Mouse (Mus musculus) mouse trophoblast stem cell (cell line): Measurements from ENCODE around the gene Plod3.

Experiments
- in situ Hi-C, 2 experiments: fragments of 300-500 bp; cut with MseI, MboI; formaldehyde crosslinking; loops; 2 replicates in 1 of 2; 3 replicates in 1 of 2; pipeline ENCODE4 v1.15.1; 2025

Plod3 gene

DNA sequence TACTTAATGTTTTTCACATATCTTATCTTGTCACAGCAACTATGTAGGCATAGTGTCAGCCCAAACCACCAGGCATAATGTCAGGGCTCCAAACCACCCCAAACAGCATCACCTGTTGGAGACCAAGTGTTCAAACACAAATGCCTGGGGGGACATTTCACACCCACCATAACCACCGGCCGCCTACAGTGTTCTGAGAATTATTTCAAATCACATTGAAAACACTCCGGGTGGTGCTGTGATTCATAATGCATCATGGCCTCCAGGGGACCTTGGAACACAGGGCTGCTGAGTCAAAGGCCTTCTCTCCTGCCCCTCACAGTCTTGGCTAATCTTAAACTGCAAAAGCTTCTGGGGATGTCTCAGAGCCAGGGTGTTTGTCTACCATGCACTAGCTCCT is 29.1 kb downstream of the Plod3 start:
- in situ Hi-C loops: no loop called here

- in situ Hi-C loops: loop anchor here in 1 of 2 experiments (10.0 kb wide), 1 partner anchor 80 kb away; no protein-coding TSS in a partner anchor
Measured at GRCm38 (mm10) chr5:137024318-137024717, 37.5 kb downstream of the Plod3 start.

- in situ Hi-C loops: loop anchor here in 1 of 2 experiments (10.0 kb wide), 1 partner anchor 80 kb away; no protein-coding TSS in a partner anchor
Measured at GRCm38 (mm10) chr5:137025132-137025531, 38.3 kb downstream of the Plod3 start.

DNA sequence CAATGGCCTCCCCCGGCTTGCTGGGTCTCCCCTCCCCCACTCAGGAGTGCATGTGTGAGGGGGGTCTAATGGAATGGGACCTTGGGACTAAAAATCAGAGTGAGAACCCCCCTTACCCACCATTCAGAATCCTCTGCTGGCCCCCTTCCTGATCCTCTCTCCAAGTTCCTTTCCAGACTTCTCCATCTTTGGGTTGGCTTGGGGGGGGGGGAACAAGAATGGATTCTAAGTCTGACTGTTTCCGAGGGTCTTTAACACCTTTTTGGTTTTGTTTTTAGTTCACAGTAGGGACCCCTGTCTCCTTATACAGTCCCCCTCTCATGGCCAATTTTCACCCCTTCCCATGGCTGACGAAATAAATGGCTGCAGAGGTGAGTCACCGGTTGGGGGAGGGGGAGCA is 39.3 kb downstream of the Plod3 start, which contains the start of gene Vgf:
TSS of gene Vgf (plus strand) at position 301 of the 400 bp plus-strand sequence.
- in situ Hi-C loops: loop anchor here in 1 of 2 experiments (10.0 kb wide), 1 partner anchor 79 kb away; no protein-coding TSS in a partner anchor

GRCm38 (mm10) chr5:137028561-137029272 is 41.9 kb downstream of the Plod3 start:
- in situ Hi-C loops: loop anchor here in 1 of 2 experiments (10.0 kb wide), 1 partner anchor 76 kb away; no protein-coding TSS in a partner anchor

- in situ Hi-C loops: loop anchor here in 1 of 2 experiments (10.0 kb wide), 1 partner anchor 76 kb away; no protein-coding TSS in a partner anchor
Measured at GRCm38 (mm10) chr5:137029273-137029585, 42.4 kb downstream of the Plod3 start.

GRCm38 (mm10) chr5:137029643-137030415 is 43.0 kb downstream of the Plod3 start:
- in situ Hi-C loops: loop anchor here in 1 of 2 experiments (10.0 kb wide), 1 partner anchor 75 kb away; no protein-coding TSS in a partner anchor

DNA sequence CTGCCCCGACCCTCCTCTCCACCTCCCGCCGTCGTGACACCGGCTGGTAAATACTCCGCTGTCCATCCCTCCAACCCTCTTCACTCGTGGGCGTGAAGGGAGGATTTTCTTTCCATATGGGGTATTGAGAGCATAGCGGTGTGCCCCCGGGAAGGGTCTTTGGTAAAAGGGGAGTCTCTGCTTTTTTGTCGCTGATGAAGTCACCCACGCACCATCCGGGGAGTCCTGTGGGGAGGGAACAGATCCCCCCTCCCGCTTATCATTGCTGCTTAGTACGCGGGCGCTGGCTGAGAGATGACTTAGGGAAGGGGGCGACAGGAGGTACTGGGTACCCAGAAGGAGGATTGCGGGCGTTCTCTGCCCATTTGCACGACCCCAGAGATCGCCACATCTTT is 43.6 kb downstream of the Plod3 start:
- in situ Hi-C loops: no loop called here

- in situ Hi-C loops: no loop called here
Measured at GRCm38 (mm10) chr5:137031076-137032032, 44.5 kb downstream of the Plod3 start.

DNA sequence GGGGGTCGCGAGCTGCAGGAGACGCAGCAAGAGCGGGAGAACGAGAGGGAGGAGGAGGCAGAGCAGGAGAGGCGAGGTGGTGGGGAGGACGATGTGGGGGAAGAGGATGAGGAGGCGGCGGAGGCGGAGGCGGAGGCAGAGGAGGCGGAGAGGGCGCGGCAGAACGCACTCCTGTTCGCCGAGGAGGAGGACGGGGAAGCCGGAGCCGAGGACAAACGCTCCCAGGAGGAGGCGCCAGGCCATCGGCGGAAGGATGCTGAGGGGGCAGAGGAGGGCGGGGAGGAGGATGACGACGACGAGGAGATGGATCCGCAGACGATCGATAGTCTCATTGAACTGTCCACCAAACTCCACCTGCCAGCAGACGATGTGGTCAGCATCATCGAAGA is 45.2 kb downstream of the Plod3 start:
- in situ Hi-C loops: no loop called here

- in situ Hi-C loops: no loop called here
Measured at GRCm38 (mm10) chr5:137032641-137033074, 45.8 kb downstream of the Plod3 start.

DNA sequence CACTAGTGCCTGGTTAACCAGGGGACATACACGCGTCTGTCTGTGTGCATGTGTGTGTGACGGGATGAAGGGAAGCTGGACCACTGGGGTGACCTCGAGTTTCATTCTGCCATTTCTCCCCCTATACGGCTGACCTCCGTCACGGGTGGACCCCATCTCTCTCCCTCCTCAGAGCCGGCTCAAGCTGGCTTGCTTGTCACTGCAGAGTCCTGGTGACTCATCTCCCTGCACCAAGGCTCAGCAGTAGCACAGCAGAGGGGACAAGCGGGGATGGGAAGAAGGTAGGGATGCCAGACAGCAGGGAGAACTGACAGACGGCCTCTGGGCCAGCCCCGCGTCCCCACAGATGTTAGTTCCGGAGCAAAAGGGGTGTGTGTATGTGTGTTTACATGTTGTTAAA is 49.4 kb downstream of the Plod3 start:
- in situ Hi-C loops: no loop called here

GRCm38 (mm10) chr5:137039453-137039852 is 52.6 kb downstream of the Plod3 start:
- in situ Hi-C loops: no loop called here

DNA sequence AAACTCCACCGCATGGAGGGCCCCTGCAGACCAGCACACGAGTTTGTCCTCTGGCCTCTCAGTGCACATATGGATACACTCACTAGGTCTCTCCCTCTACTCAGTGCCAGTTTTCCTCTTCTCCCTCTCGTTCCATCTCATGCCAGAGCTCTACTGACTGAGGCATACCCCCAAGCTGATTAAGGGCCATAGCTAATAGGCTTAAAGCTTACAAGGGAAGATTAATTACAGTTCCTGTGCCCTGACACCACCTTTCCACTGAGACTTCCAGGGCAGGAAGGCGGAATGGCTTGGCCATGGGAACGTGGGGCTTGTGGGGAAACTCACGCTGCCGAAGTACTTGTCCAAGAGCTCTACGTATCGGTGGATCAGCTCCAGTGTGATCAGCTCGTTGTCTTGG is 54.6 kb downstream of the Plod3 start:
- in situ Hi-C loops: no loop called here

DNA sequence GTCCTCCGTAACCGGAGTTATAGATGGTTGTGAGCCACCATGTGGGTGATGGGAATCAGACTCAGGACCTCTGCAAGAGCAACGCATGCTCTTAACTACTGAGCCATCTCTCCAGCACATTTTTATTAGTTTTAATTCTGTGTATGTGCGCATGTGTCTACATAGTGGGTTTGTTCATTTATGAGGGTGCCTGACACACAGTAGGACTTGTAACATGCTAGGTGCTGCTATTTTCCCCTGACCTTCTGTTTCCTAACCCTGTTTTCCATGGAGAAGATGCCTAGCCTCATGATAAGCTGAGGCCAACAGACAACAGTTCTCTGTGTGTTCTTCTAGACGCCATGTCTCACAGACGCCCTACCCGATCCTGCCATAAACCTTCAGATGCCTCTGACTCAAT is 57.2 kb downstream of the Plod3 start:
- in situ Hi-C loops: no loop called here

DNA sequence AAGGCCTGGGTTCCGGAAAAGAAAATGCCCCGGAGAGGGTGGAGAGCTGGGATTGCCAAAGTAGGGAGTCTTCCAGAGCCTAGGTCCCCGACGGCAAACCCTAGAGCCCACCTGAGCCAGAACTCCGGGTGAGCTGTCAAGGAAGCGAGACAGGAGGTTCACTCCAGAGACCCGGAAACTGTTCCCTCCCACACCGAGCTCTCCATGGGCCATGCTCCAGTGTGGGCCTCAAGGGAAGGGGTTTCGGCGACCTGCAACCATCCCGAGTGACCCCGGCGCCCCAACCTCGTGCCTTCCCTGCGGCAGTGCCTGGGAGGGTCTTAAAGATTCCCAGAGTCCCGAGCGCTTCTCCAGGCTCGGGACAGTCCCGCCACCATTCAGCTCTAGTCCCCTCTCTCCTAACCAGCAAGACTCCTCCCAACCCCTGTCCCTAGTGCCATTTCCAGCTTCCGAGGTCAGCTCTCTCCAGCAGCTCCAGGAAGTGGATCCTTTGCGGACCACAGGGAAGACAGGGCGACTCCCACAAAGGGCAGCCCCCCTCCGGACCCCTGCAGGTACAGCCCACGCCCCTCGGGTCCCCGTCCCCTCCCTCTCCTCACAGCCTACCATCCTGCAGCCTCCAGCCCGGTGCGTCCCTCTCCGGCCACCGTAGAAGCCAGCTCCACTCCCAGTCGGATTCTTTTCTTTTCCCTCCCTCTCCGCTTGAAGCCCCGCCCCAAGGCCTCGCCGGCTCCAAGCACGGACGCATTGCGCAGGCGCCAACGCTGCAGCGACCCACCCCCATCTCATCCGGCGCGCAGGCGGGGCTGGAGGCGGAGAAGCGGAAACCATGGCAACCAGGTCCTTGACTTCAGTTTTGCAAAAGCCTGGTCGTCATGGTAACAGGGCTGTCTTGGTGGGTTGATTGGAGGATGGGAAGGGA is 58.8 kb downstream of the Plod3 start, which contains the start of gene Ap1s1:
TSS of gene Ap1s1 (minus strand) at position 734 of the 922 bp plus-strand sequence.
- in situ Hi-C loops: no loop called here
